Mouse (Mus musculus) forebrain, embryonic 13.5 days (tissue): ENCODE results near the gene Vmn2r117. TPM values are rescaled to one million over a fixed set of nuclear protein-coding genes. Genes with fewer than 3 reads are reported as not detected.
"Not testable (repeated sequence)": the region's sequence is repeated elsewhere in the genome, so short reads cannot be mapped to it uniquely, and the experiment has no call there.

Experiments
- ATAC-seq: fragments of 200-750 bp; cut with Nextera tagmentation; 2 replicates; pipeline ENCODE4 v1.8.0; 2017
- H3K27ac ChIP-seq: fragments of 300-500 bp; sonication (generic); 2 replicates; pipeline ENCODE4 v1.5.1; 2015; ENCODE audit warnings: inconsistent platforms, mild to moderate bottlenecking, moderate library complexity
- H3K27me3 ChIP-seq: fragments of 300-500 bp; sonication (generic); 2 replicates; pipeline ENCODE4 v1.6.1; 2015; ENCODE audit warnings: mild to moderate bottlenecking, inconsistent platforms
- H3K36me3 ChIP-seq: fragments of 300-500 bp; sonication (generic); 2 replicates; pipeline ENCODE4 v1.6.1; 2015; ENCODE audit warnings: mild to moderate bottlenecking, inconsistent platforms; ENCODE audit not compliant: poor library complexity, severe bottlenecking
- H3K4me1 ChIP-seq: fragments of 300-500 bp; sonication (generic); 2 replicates; pipeline ENCODE4 v1.6.1; 2015; ENCODE audit warnings: inconsistent platforms
- H3K4me2 ChIP-seq: fragments of 300-500 bp; sonication (generic); 2 replicates; pipeline ENCODE4 v1.6.1; 2015; ENCODE audit warnings: inconsistent platforms, mild to moderate bottlenecking, moderate library complexity
- H3K4me3 ChIP-seq: fragments of 300-500 bp; sonication (generic); 2 replicates; pipeline ENCODE4 v1.5.1; 2015; ENCODE audit warnings: mild to moderate bottlenecking, inconsistent platforms
- H3K9ac ChIP-seq: fragments of 300-500 bp; sonication (generic); 2 replicates; pipeline ENCODE4 v1.6.1; 2015; ENCODE audit warnings: mild to moderate bottlenecking, inconsistent platforms
- H3K9me3 ChIP-seq: fragments of 300-500 bp; sonication (generic); replicated peaks from 2 replicates; pipeline ENCODE4 v1.6.1; 2016; ENCODE audit warnings: inconsistent platforms
- WGBS: fragments of 180-500 bp; shearing (Covaris S2); methylation state at CpG from one replicate; pipeline ENCODE4 v1.1.7; 2015; 5-methylcytosine and 5-hydroxymethylcytosine counted together
- polyA plus RNA-seq: library from polyadenylated mRNA; unstranded; fragments of >200 nt; fragmentation: Nextera tagmentation; extraction: Ambion mirVana; gene quantifications from 2 replicates; pipeline ENCODE4 v1.2.1, GENCODE M21; 2015

Vmn2r117 gene
- polyA plus RNA-seq: not detected in 2 replicates

DNA sequence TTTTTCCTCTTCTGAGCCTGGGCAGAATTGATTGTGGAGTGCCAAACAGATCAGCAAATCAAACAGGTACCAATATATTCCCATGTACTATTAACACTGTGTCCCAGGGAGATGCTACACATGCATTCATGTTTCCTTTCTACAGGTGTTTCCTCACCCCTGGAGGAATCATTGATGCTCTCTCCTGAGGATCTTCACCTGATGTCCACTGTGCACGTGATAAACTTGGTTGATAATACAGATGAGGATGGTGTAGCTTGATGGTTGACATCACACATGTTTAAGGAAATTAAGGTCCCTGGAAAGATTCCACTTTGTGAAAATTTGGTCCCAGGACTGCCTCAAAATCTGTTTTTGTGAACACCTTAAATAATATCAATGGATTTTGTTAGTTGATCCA lies at the start of gene Vmn2r117:
Gene Vmn2r117, minus strand, starts transcription at position 101 of the 400 bp plus-strand sequence.
- ATAC-seq, H3K27ac ChIP-seq, H3K36me3 ChIP-seq, H3K9me3 ChIP-seq, H3K4me1 ChIP-seq, H3K4me2 ChIP-seq, H3K9ac ChIP-seq, H3K4me3 ChIP-seq, H3K27me3 ChIP-seq: not testable (repeated sequence)
- 62% methylated on average over 1 of the region's 1 CpGs for WGBS

DNA sequence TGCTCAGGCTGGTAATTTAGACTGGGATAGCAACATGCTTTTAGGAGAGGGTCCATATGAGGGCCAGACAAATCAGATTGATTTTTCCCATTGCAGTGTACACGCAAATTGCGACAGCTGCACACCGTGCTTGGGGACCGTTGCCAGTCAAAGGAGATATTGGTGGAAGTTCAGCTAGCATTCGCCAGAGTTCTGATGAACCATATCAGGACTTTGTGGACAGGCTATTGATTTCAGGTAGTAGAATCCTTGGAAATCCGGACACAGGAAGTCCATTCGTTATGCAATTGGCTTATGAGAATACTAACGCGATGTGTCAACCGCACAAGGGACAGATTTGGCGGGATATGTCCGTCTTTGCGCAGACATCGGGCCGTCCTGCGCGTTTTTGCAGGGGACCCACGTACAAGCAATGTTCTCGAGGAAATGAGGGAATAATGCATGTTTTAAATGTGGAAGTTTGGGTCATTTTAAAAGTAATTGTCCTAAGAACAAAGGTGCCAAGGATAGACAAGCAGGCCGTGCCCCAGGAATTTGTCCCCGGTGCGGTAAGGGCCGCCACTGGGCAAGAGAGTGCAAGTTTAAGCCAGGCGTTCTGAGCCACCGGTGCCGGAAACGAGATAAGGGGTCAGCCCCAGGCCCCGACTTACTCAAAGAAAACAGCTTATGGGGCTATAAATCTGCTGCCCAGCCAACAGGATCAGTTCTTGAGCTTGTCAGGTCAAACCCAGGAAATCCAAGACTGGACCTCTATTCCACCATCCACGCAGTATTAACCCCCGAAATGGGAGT lies 43.6 kb upstream of the Vmn2r117 start:
- H3K4me1 ChIP-seq, H3K36me3 ChIP-seq, H3K27ac ChIP-seq, H3K27me3 ChIP-seq, H3K4me2 ChIP-seq, H3K9me3 ChIP-seq, H3K9ac ChIP-seq, ATAC-seq, H3K4me3 ChIP-seq: not testable (repeated sequence)
- whole genome bisulfite sequencing: 78% methylated on average over 30 of the region's 30 CpGs

DNA sequence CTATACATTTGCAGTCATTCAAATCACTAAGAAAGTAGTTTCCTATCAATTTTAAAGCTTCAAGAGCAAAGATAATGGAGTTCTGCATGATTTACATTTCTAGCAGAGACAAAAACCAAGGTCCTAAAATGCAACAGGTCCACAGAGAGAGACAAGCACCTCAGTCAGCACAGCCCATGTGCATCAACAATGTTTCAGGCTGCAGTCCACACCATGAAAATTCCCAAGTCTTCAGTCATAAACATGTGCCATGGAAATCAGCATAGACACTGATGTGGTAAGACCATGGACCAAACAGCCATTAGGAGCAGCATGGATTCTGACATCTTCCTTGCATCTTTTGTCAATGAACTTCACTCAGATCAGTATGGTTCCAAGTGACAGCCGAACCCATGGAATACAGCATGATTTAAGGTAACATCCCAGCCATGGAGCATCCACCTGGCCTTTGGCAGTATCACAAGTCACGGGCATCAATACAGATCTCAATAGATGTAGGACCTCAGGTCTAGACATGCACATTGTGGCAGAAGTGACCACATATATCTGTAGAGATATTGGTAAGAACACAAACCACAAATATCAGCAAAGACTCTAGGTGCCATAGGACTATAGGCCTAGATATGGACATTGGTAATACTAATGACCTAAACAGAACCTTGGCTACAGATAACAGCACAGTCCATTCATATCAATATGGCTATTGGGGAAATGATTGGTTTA lies 39.4 kb upstream of the Vmn2r117 start:
- H3K9me3 ChIP-seq: 0 out of 2 replicates have a peak, but pooled peaks cover 3% of the 10 kb centered on the region
- H3K4me1 ChIP-seq: no peaks in the 10 kb centered on the region
- H3K4me3 ChIP-seq: no peak overlapping the region
- 70% methylated on average over 2 of the region's 2 CpGs for WGBS
- H3K27ac ChIP-seq: no peak overlapping the region
- no peak for ATAC-seq
- no peak overlapping the region for H3K4me2 ChIP-seq
- H3K36me3 ChIP-seq: no peaks in the 10 kb centered on the region
- no peaks in the 10 kb centered on the region for H3K27me3 ChIP-seq
- H3K9ac ChIP-seq: no peak overlapping the region

DNA sequence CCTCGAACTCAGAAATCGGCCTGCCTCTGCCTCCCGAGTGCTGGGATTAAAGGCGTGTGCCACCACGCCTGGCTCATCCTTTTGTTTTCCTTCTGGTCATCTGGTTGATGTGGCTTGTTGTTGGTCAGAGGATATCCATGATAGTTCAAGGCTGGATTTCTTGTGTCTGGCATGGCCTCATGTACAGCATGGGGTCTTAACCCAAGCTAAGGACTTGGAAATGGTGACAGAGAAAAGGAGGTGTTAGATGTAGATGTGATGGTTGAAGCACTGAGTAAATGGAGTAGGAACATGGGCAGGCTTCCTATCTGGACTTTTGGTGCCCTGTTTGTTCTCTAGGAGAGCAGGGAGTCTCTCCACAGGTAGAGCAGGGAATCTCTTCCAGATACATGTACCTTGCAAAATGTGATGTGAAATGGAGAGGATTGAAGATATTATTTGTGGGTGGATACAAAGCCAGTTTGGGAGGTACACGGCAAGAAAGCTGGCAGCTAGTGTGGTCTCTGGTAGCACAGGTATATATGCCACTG lies 46.3 kb downstream of the Vmn2r117 start:
- Histone ChIP-seq H3K36me3 (no peaks in the 10 kb centered on the region), H3K27me3 (no peaks in the 10 kb centered on the region), H3K4me1 (no peaks in the 10 kb centered on the region), H3K9ac (no peak overlapping the region), H3K27ac (no peak overlapping the region), H3K4me2 (no peak overlapping the region), H3K9me3 (peaks cover 15% of the 10 kb centered on the region; the same call in 1 of the 2 replicates), H3K4me3 (no peak overlapping the region)
- WGBS: 81% methylated on average over 6 of the region's 6 CpGs
- ATAC-seq: no peak

Other genes starting within 250 kb of the Vmn2r117 start
- not detected in 2 replicates for gene Vmn2r114, start 167.2 kb downstream of the Vmn2r117 start, polyA plus RNA-seq
- gene Vmn2r115, start 136.0 kb downstream of the Vmn2r117 start, polyA plus RNA-seq: not detected in 2 replicates
- not detected in 2 replicates for gene Vmn2r116, start 95.1 kb downstream of the Vmn2r117 start, polyA plus RNA-seq
- 20.7 and 22.4 TPM in 2 replicates for gene Zfp213, start 84.5 kb upstream of the Vmn2r117 start, polyA plus RNA-seq
- 21.2 and 26.8 TPM in 2 replicates for gene Zfp13, start 119.8 kb upstream of the Vmn2r117 start, polyA plus RNA-seq
- gene Zscan10, start 121.2 kb upstream of the Vmn2r117 start, polyA plus RNA-seq: 0.24 TPM in 1 of 2 replicates, not detected in the other
- gene Mmp25, start 165.6 kb upstream of the Vmn2r117 start, polyA plus RNA-seq: 0.81 and 0.87 TPM in 2 replicates
- gene Bicdl2, start 180.8 kb upstream of the Vmn2r117 start, polyA plus RNA-seq: 0.14 and 0.35 TPM in 2 replicates
- gene Hcfc1r1, start 193.9 kb upstream of the Vmn2r117 start, polyA plus RNA-seq: 56.8 and 60.3 TPM in 2 replicates
- gene Thoc6, start 194.2 kb upstream of the Vmn2r117 start, polyA plus RNA-seq: 45.3 and 47.4 TPM in 2 replicates
- 3.8 and 5.5 TPM in 2 replicates for gene Tnfrsf12a, start 197.8 kb upstream of the Vmn2r117 start, polyA plus RNA-seq
- gene Cldn6, start 199.6 kb upstream of the Vmn2r117 start, polyA plus RNA-seq: 0.30 and 0.50 TPM in 2 replicates
- 2.0 and 3.3 TPM in 2 replicates for gene Cldn9, start 204.3 kb upstream of the Vmn2r117 start, polyA plus RNA-seq
- gene 1520401A03Rik, start 243.1 kb upstream of the Vmn2r117 start, polyA plus RNA-seq: not detected in 2 replicates
- gene Pkmyt1, start 246.6 kb upstream of the Vmn2r117 start, polyA plus RNA-seq: 36.7 and 41.0 TPM in 2 replicates